28 mouse cellular contexts compared by ENCODE assay signal in genomic region chr3:135672135-135672534, GRCm38 (mm10). TPM values are rescaled to one million over a fixed set of nuclear protein-coding genes. Genes with fewer than 3 reads are reported as not detected.
DNase-seq lines count a peak whose midpoint lies in the region; ATAC-seq and TF ChIP-seq lines count a peak whose summit lies in the region.
"Had no signal": no experiment of that assay in that cellular context is flagged by ENCODE, and none has a peak within 500 bp of the region (broad histone marks: within the 10 kb centered on the region; RNA-seq: fewer than 3 reads in every experiment).

No protein-coding gene starts in this region.

- ATAC-seq in forebrain, embryonic 16.5 days, result peak; percentile 51; the same call in 1 of the 2 replicates
- ATAC-seq in forebrain, embryonic 11.5 days (replicated peaks; ENCODE audit: low FRiP score), result no peak
- ATAC-seq in lung, postnatal 0 days, result no peak
- no peak for ATAC-seq in stomach, postnatal 0 days (ENCODE audit: low FRiP score, low TSS enrichment)
- ATAC-seq: intestine, postnatal 0 days had no signal

- H3K27ac ChIP-seq in forebrain, embryonic 16.5 days (ENCODE audit: low read length), result no peak overlapping the region
- no peak overlapping the region for H3K27ac ChIP-seq in forebrain, embryonic 11.5 days (ENCODE audit: low read depth, low read length)
- 0 out of 2 replicates have a peak overlapping the region, but pooled peaks have one; percentile 60 for H3K27ac ChIP-seq in lung, postnatal 0 days (ENCODE audit: low read length)
- H3K27ac ChIP-seq in stomach, postnatal 0 days (replicated peaks), result peak overlapping the region; percentile 35; the same call in 1 of the 2 replicates
- H3K27ac ChIP-seq: liver, embryonic 14.5 days; midbrain, embryonic 10.5 days had no signal

- 44% methylated on average over 5 of the region's 5 CpGs for WGBS in forebrain, embryonic 16.5 days
- WGBS in forebrain, embryonic 11.5 days, result 77% methylated on average over 5 of the region's 5 CpGs
- WGBS in lung, postnatal 0 days, result 71% methylated on average over 5 of the region's 5 CpGs
- WGBS in stomach, postnatal 0 days, result 40% methylated on average over 5 of the region's 5 CpGs

- H3K4me2 ChIP-seq in forebrain, embryonic 16.5 days (ENCODE audit: low read length), result no peak overlapping the region
- no peak overlapping the region for H3K4me2 ChIP-seq in forebrain, embryonic 11.5 days (ENCODE audit: low read depth, low read length, severe bottlenecking)
- no peak overlapping the region for H3K4me2 ChIP-seq in lung, postnatal 0 days (replicated peaks; ENCODE audit: low read depth, low read length)
- no peak overlapping the region for H3K4me2 ChIP-seq in stomach, postnatal 0 days (replicated peaks; ENCODE audit: low read depth)
- H3K4me2 ChIP-seq: heart, embryonic 12.5 days had no signal

- H3K9me3 ChIP-seq in forebrain, embryonic 16.5 days (ENCODE audit: control insufficient read depth, low read length), result no peaks in the 10 kb centered on the region
- no peaks in the 10 kb centered on the region for H3K9me3 ChIP-seq in forebrain, embryonic 11.5 days (ENCODE audit: control insufficient read depth, low read length)
- H3K9me3 ChIP-seq in lung, postnatal 0 days (ENCODE audit: low read length), result no peaks in the 10 kb centered on the region
- no peaks in the 10 kb centered on the region for H3K9me3 ChIP-seq in stomach, postnatal 0 days (ENCODE audit: control insufficient read depth, low read length)
- H3K9me3 ChIP-seq: heart, embryonic 12.5 days; midbrain, embryonic 10.5 days had no signal

- DNase-seq in forebrain, embryonic 11.5 days (ENCODE audit: low spot score), result no peak
- DNase-seq in lung, postnatal 0 days (ENCODE audit: low spot score), result no peak
- DNase-seq in lung, postnatal 25 days (ENCODE audit: low spot score), result no peak
- DNase-seq in retina, postnatal 1 day, result peak; percentile 28
- DNase-seq in retina, embryonic 14.5 days (ENCODE audit: low spot score), result no peak
- DNase-seq in stomach, postnatal 0 days (ENCODE audit: low spot score), result no peak
- no peak for DNase-seq in B cell, adult 2 months
- DNase-seq: adrenal gland, adult 2 months; adrenal gland, postnatal 36 days; cerebellum, adult 2 months; cerebellum, postnatal 14 days; gastrocnemius, postnatal 25 days; heart, adult 11 months; heart, postnatal 4 days; kidney, adult 9 months; kidney, postnatal 10 days; layer of hippocampus, postnatal 36 days; left cerebral cortex, postnatal 4 days; lung, adult 2 months; lung, postnatal 14 days; right cerebral cortex, postnatal 25 days; spleen, adult 18-20 months; thymus, postnatal 4 days had no signal

- no peak for TF ChIP-seq EP300 in lung, postnatal 0 days (IDR thresholded peaks at IDR 0.05)
- no peak for TF ChIP-seq EP300 in stomach, postnatal 0 days (optimal IDR thresholded peaks at IDR 0.05)

- no peaks in the 10 kb centered on the region for H3K27me3 ChIP-seq in forebrain, embryonic 16.5 days (replicated peaks; ENCODE audit: control insufficient read depth, insufficient read depth, low read length)
- H3K27me3 ChIP-seq in forebrain, embryonic 11.5 days (ENCODE audit: control insufficient read depth, insufficient read depth, low read length), result no peaks in the 10 kb centered on the region
- H3K27me3 ChIP-seq in lung, postnatal 0 days (replicated peaks; ENCODE audit: insufficient read depth, low read length), result no peaks in the 10 kb centered on the region
- H3K27me3 ChIP-seq in stomach, postnatal 0 days (ENCODE audit: control insufficient read depth, insufficient read depth, low read length), result no peaks in the 10 kb centered on the region
- H3K27me3 ChIP-seq: heart, embryonic 12.5 days had no signal

- H3K36me3 ChIP-seq in forebrain, embryonic 16.5 days (ENCODE audit: control insufficient read depth, insufficient read depth), result no peaks in the 10 kb centered on the region
- no peaks in the 10 kb centered on the region for H3K36me3 ChIP-seq in forebrain, embryonic 11.5 days (ENCODE audit: control insufficient read depth, insufficient read depth, low read length)
- no peaks in the 10 kb centered on the region for H3K36me3 ChIP-seq in lung, postnatal 0 days (ENCODE audit: insufficient read depth, low read length)
- H3K36me3 ChIP-seq in stomach, postnatal 0 days (ENCODE audit: control insufficient read depth, insufficient read depth, low read length), result no peaks in the 10 kb centered on the region

- no peak overlapping the region for H3K9ac ChIP-seq in forebrain, embryonic 16.5 days (replicated peaks; ENCODE audit: low read depth, low read length)
- H3K9ac ChIP-seq in forebrain, embryonic 11.5 days (ENCODE audit: low read length), result no peak overlapping the region
- no peak overlapping the region for H3K9ac ChIP-seq in lung, postnatal 0 days (replicated peaks; ENCODE audit: low read depth)
- no peak overlapping the region for H3K9ac ChIP-seq in stomach, postnatal 0 days (ENCODE audit: low read length)
- H3K9ac ChIP-seq: heart, embryonic 12.5 days; liver, embryonic 14.5 days had no signal

- H3K4me1 ChIP-seq in forebrain, embryonic 16.5 days (replicated peaks; ENCODE audit: control insufficient read depth, insufficient read depth, low read length), result peaks cover 17% of the 10 kb centered on the region
- no peaks in the 10 kb centered on the region for H3K4me1 ChIP-seq in forebrain, embryonic 11.5 days (replicated peaks; ENCODE audit: control insufficient read depth, insufficient read depth, low read length)
- peaks cover 13% of the 10 kb centered on the region; the same call in 1 of the 2 replicates for H3K4me1 ChIP-seq in lung, postnatal 0 days (ENCODE audit: insufficient read depth, low read depth, low read length)
- 0 out of 2 replicates have a peak, but pooled peaks cover 4% of the 10 kb centered on the region for H3K4me1 ChIP-seq in stomach, postnatal 0 days (replicated peaks; ENCODE audit: control insufficient read depth, insufficient read depth)

- no peak overlapping the region for H3K4me3 ChIP-seq in forebrain, embryonic 16.5 days (replicated peaks; ENCODE audit: low read length)
- H3K4me3 ChIP-seq in forebrain, embryonic 11.5 days (ENCODE audit: low read depth, low read length), result no peak overlapping the region
- H3K4me3 ChIP-seq in lung, postnatal 0 days (ENCODE audit: low read depth, low read length), result no peak overlapping the region
- no peak overlapping the region for H3K4me3 ChIP-seq in stomach, postnatal 0 days (ENCODE audit: low read depth, low read length)
- H3K4me3 ChIP-seq: heart, embryonic 12.5 days; midbrain, embryonic 10.5 days had no signal

- TF ChIP-seq CTCF in lung, postnatal 0 days (IDR thresholded peaks at IDR 0.05), result no peak
- no peak for TF ChIP-seq CTCF in stomach, postnatal 0 days (IDR thresholded peaks at IDR 0.05; ENCODE audit: low read depth)

RNA-seq across cellular contexts. Expression of gene Nfkb1, which starts 19.2 kb away (rescaled TPM):
- 6.6 and 7.1 TPM in 2 replicates for polyA plus RNA-seq in forebrain, embryonic 16.5 days (2015; fragmentation: Nextera tagmentation; extraction: Ambion mirVana)
- polyA plus RNA-seq in forebrain, embryonic 11.5 days (2014; fragmentation: Nextera tagmentation; extraction: Ambion mirVana), result 14.5 and 14.6 TPM in 2 replicates
- 35.9 and 40.5 TPM in 2 replicates for polyA plus RNA-seq in lung, postnatal 0 days (2015; fragmentation: Nextera tagmentation; extraction: Ambion mirVana)
- polyA plus RNA-seq in stomach, postnatal 0 days (2015; fragmentation: Nextera tagmentation; extraction: Ambion mirVana), result 13.7 and 16.7 TPM in 2 replicates

Comparison
In these comparisons a context has a peak if more than half of its experiments do, and no peak if none do; other contexts are left out.
1. H3K27ac ChIP-seq: peak in lung, postnatal 0 days (single experiment) and stomach, postnatal 0 days (single experiment); none in forebrain, embryonic 16.5 days (single experiment) and forebrain, embryonic 11.5 days (single experiment).